Mouse (Mus musculus) heart, embryonic 16.5 days (tissue): ENCODE results near the gene Plcb4. TPM values are rescaled to one million over a fixed set of nuclear protein-coding genes. Genes with fewer than 3 reads are reported as not detected.

Source experiments
- ATAC-seq: fragments of 200-750 bp; cut with Nextera tagmentation; replicated peaks from 2 replicates; pipeline ENCODE4 v1.8.0; 2017; ENCODE audit warnings: moderate number of reproducible peaks; ENCODE audit not compliant: insufficient read depth, low FRiP score; ENCODE audit errors: extremely low read depth
- H3K27ac ChIP-seq: fragments of 300-500 bp; sonication (generic); 2 replicates; pipeline ENCODE4 v1.5.1; 2014; ENCODE audit warnings: mild to moderate bottlenecking, low read length, control low read depth, moderate library complexity
- H3K27me3 ChIP-seq: fragments of 300-500 bp; sonication (generic); 2 replicates; pipeline ENCODE4 v1.6.1; 2014; ENCODE audit warnings: low read length, mixed read lengths; ENCODE audit not compliant: control insufficient read depth, insufficient read depth
- H3K36me3 ChIP-seq: fragments of 300-500 bp; sonication (generic); 2 replicates; pipeline ENCODE4 v1.6.1; 2014; ENCODE audit not compliant: control insufficient read depth, insufficient read depth
- H3K4me1 ChIP-seq: fragments of 300-500 bp; sonication (generic); 2 replicates; pipeline ENCODE4 v1.6.1; 2014; ENCODE audit warnings: low read length, mixed read lengths; ENCODE audit not compliant: control insufficient read depth, insufficient read depth
- H3K4me2 ChIP-seq: fragments of 300-500 bp; sonication (generic); 2 replicates; pipeline ENCODE4 v1.6.1; 2014; ENCODE audit warnings: low read depth, mild to moderate bottlenecking, control low read depth, low read length
- H3K4me3 ChIP-seq: fragments of 300-500 bp; sonication (generic); 2 replicates; pipeline ENCODE4 v1.5.1; 2014; ENCODE audit warnings: mild to moderate bottlenecking, control low read depth, low read length
- H3K9ac ChIP-seq: fragments of 300-500 bp; sonication (generic); 2 replicates; pipeline ENCODE4 v1.6.1; 2014; ENCODE audit warnings: low read length, control low read depth
- H3K9me3 ChIP-seq: fragments of 300-500 bp; sonication (generic); replicated peaks from 2 replicates; pipeline ENCODE4 v1.6.1; 2016; ENCODE audit warnings: low read length; ENCODE audit not compliant: control insufficient read depth
- WGBS: fragments of 180-500 bp; shearing (Covaris S2); extraction: QIAGEN DNeasy Blood & Tissue Kit; methylation state at CpG from one replicate; pipeline ENCODE4 v1.1.7; 2014; 5-methylcytosine and 5-hydroxymethylcytosine counted together
- polyA plus RNA-seq: library from polyadenylated mRNA; unstranded; fragments of >200 nt; fragmentation: Nextera tagmentation; extraction: Ambion mirVana; gene quantifications from 2 replicates; pipeline ENCODE4 v1.2.1, GENCODE M21; 2015

Plcb4 gene
- polyA plus RNA-seq, 1 experiment from 2014 or later: 31.9 TPM

- WGBS: 75% methylated on average over 13 of the region's 13 CpGs
- Histone ChIP-seq H3K4me1 (no peaks in the 10 kb centered on the region), H3K9ac (no peak overlapping the region), H3K36me3 (peaks cover 8% of the 10 kb centered on the region), H3K9me3 (no peaks in the 10 kb centered on the region), H3K4me3 (no peak overlapping the region), H3K27ac (no peak overlapping the region), H3K4me2 (no peak overlapping the region), H3K27me3 (no peaks in the 10 kb centered on the region)
- ATAC-seq: no peak
Observed at GRCm38 (mm10) chr2:135954760-135955548, 296.1 kb downstream of the Plcb4 start.

- H3K36me3 ChIP-seq: no peaks in the 10 kb centered on the region; the same call in 1 of the 2 replicates
- ATAC-seq: no peak
- H3K4me2 ChIP-seq: no peak overlapping the region
- H3K4me3 ChIP-seq: no peak overlapping the region
- 88% methylated on average over 8 of the region's 8 CpGs for WGBS
- no peak overlapping the region for H3K27ac ChIP-seq
- no peaks in the 10 kb centered on the region for H3K4me1 ChIP-seq
- no peaks in the 10 kb centered on the region for H3K27me3 ChIP-seq
- H3K9ac ChIP-seq: no peak overlapping the region
- no peaks in the 10 kb centered on the region for H3K9me3 ChIP-seq
Observed at GRCm38 (mm10) chr2:135955796-135956195, 297.0 kb downstream of the Plcb4 start.

GRCm38 (mm10) chr2:135957689-135958088, 298.9 kb downstream of the Plcb4 start:
- ATAC-seq: peak; percentile 65; the same call in 1 of the 2 replicates
- Histone ChIP-seq H3K27me3 (no peaks in the 10 kb centered on the region), H3K9me3 (no peaks in the 10 kb centered on the region), H3K36me3 (no peaks in the 10 kb centered on the region; the same call in 1 of the 2 replicates), H3K4me1 (no peaks in the 10 kb centered on the region), H3K27ac (no peak overlapping the region), H3K9ac (no peak overlapping the region), H3K4me3 (no peak overlapping the region), H3K4me2 (no peak overlapping the region)
- WGBS: 34% methylated on average over 7 of the region's 7 CpGs

GRCm38 (mm10) chr2:135958453-135958852, 299.6 kb downstream of the Plcb4 start:
- no peaks in the 10 kb centered on the region for H3K27me3 ChIP-seq
- peaks cover 3% of the 10 kb centered on the region; the same call in 1 of the 2 replicates for H3K4me1 ChIP-seq
- WGBS: 91% methylated on average over 17 of the region's 17 CpGs
- no peak overlapping the region for H3K4me2 ChIP-seq
- no peak for ATAC-seq
- H3K27ac ChIP-seq: no peak overlapping the region
- no peak overlapping the region for H3K4me3 ChIP-seq
- no peaks in the 10 kb centered on the region for H3K9me3 ChIP-seq
- no peaks in the 10 kb centered on the region; the same call in 1 of the 2 replicates for H3K36me3 ChIP-seq
- H3K9ac ChIP-seq: no peak overlapping the region

GRCm38 (mm10) chr2:135963089-135963488, 304.3 kb downstream of the Plcb4 start:
- WGBS: 38% methylated on average over 14 of the region's 14 CpGs
- no peak overlapping the region for H3K4me2 ChIP-seq
- H3K36me3 ChIP-seq: peaks cover 5% of the 10 kb centered on the region; the same call in 1 of the 2 replicates
- no peak overlapping the region for H3K27ac ChIP-seq
- no peaks in the 10 kb centered on the region for H3K27me3 ChIP-seq
- H3K9ac ChIP-seq: no peak overlapping the region
- H3K4me1 ChIP-seq: peaks cover 3% of the 10 kb centered on the region; the same call in 1 of the 2 replicates
- ATAC-seq: no peak
- H3K9me3 ChIP-seq: no peaks in the 10 kb centered on the region
- H3K4me3 ChIP-seq: no peak overlapping the region

GRCm38 (mm10) chr2:135966871-135967557, 308.2 kb downstream of the Plcb4 start:
- no peak overlapping the region for H3K4me3 ChIP-seq
- no peak overlapping the region for H3K4me2 ChIP-seq
- H3K9ac ChIP-seq: no peak overlapping the region
- peaks cover 5% of the 10 kb centered on the region; the same call in 1 of the 2 replicates for H3K36me3 ChIP-seq
- H3K9me3 ChIP-seq: no peaks in the 10 kb centered on the region
- H3K27ac ChIP-seq: no peak overlapping the region
- 62% methylated on average over 16 of the region's 16 CpGs for WGBS
- no peak for ATAC-seq
- peaks cover 3% of the 10 kb centered on the region; the same call in 1 of the 2 replicates for H3K4me1 ChIP-seq
- H3K27me3 ChIP-seq: no peaks in the 10 kb centered on the region

GRCm38 (mm10) chr2:135968159-135968558, 309.3 kb downstream of the Plcb4 start:
- no peak overlapping the region for H3K9ac ChIP-seq
- H3K4me3 ChIP-seq: no peak overlapping the region
- no peaks in the 10 kb centered on the region for H3K4me1 ChIP-seq
- no peak for ATAC-seq
- WGBS: 93% methylated on average over 12 of the region's 12 CpGs
- no peaks in the 10 kb centered on the region for H3K9me3 ChIP-seq
- H3K27me3 ChIP-seq: no peaks in the 10 kb centered on the region
- no peak overlapping the region for H3K27ac ChIP-seq
- peaks cover 7% of the 10 kb centered on the region; the same call in 1 of the 2 replicates for H3K36me3 ChIP-seq
- H3K4me2 ChIP-seq: no peak overlapping the region

- Histone ChIP-seq H3K9me3 (no peaks in the 10 kb centered on the region), H3K9ac (no peak overlapping the region), H3K4me1 (no peaks in the 10 kb centered on the region), H3K4me2 (no peak overlapping the region), H3K4me3 (no peak overlapping the region), H3K27ac (no peak overlapping the region), H3K36me3 (peaks cover 8% of the 10 kb centered on the region; the same call in 1 of the 2 replicates), H3K27me3 (no peaks in the 10 kb centered on the region)
- 94% methylated on average over 4 of the region's 4 CpGs for WGBS
- no peak for ATAC-seq
Observed at GRCm38 (mm10) chr2:135970902-135971301, 312.1 kb downstream of the Plcb4 start.

- no peak overlapping the region for H3K4me2 ChIP-seq
- WGBS: 88% methylated on average over 9 of the region's 9 CpGs
- no peak overlapping the region for H3K27ac ChIP-seq
- H3K9me3 ChIP-seq: no peaks in the 10 kb centered on the region
- H3K27me3 ChIP-seq: no peaks in the 10 kb centered on the region
- no peak for ATAC-seq
- no peak overlapping the region for H3K9ac ChIP-seq
- peaks cover 12% of the 10 kb centered on the region; the same call in 1 of the 2 replicates for H3K36me3 ChIP-seq
- H3K4me1 ChIP-seq: no peaks in the 10 kb centered on the region
- no peak overlapping the region for H3K4me3 ChIP-seq
Observed at GRCm38 (mm10) chr2:135975978-135976377, 317.2 kb downstream of the Plcb4 start.
